Mouse (Mus musculus) embryonic facial prominence, embryonic 12.5 days (tissue): Measurements from ENCODE around the gene Mfsd14a. TPM values are rescaled to one million over a fixed set of nuclear protein-coding genes. Genes with fewer than 3 reads are reported as not detected.
A peak's percentile ranks its signal among the peaks of the same experiment; 100 is the strongest.

Experiments used
- ATAC-seq: fragments of 200-750 bp; cut with Nextera tagmentation; 2 replicates; pipeline ENCODE4 v1.8.0; 2017; ENCODE audit not compliant: insufficient number of reproducible peaks, insufficient read depth, low FRiP score, low TSS enrichment
- H3K27ac ChIP-seq: fragments of 300-500 bp; sonication (generic); 2 replicates; pipeline ENCODE4 v1.5.1; 2016; ENCODE audit warnings: mild to moderate bottlenecking
- H3K27me3 ChIP-seq: fragments of 300-500 bp; sonication (generic); 2 replicates; pipeline ENCODE4 v1.6.1; 2016; ENCODE audit warnings: mild to moderate bottlenecking, moderate library complexity
- H3K36me3 ChIP-seq: fragments of 300-500 bp; sonication (generic); 2 replicates; pipeline ENCODE4 v1.6.1; 2016; ENCODE audit warnings: mild to moderate bottlenecking
- H3K4me1 ChIP-seq: fragments of 300-500 bp; sonication (generic); 2 replicates; pipeline ENCODE4 v1.6.1; 2016
- H3K4me2 ChIP-seq: fragments of 300-500 bp; sonication (generic); replicated peaks from 2 replicates; pipeline ENCODE4 v1.6.1; 2016; ENCODE audit warnings: mild to moderate bottlenecking, moderate library complexity
- H3K4me3 ChIP-seq: fragments of 300-500 bp; sonication (generic); 2 replicates; pipeline ENCODE4 v1.5.1; 2016; ENCODE audit warnings: mild to moderate bottlenecking
- H3K9ac ChIP-seq: fragments of 300-500 bp; sonication (generic); 2 replicates; pipeline ENCODE4 v1.6.1; 2016; ENCODE audit warnings: mild to moderate bottlenecking, moderate library complexity
- H3K9me3 ChIP-seq: fragments of 300-500 bp; sonication (generic); 2 replicates; pipeline ENCODE4 v1.6.1; 2016; ENCODE audit warnings: mild to moderate bottlenecking, moderate library complexity
- WGBS: fragments of 180-500 bp; shearing (Covaris S2); methylation state at CpG from one replicate; pipeline ENCODE4 v1.1.7; 2016; 5-methylcytosine and 5-hydroxymethylcytosine counted together
- polyA plus RNA-seq: library from polyadenylated mRNA; unstranded; fragments of >200 nt; fragmentation: Nextera tagmentation; extraction: Ambion mirVana; gene quantifications from 2 replicates; pipeline ENCODE4 v1.2.1, GENCODE M21; 2016

The Mfsd14a gene
- polyA plus RNA-seq, result 83.7 and 89.3 TPM in 2 replicates

DNA sequence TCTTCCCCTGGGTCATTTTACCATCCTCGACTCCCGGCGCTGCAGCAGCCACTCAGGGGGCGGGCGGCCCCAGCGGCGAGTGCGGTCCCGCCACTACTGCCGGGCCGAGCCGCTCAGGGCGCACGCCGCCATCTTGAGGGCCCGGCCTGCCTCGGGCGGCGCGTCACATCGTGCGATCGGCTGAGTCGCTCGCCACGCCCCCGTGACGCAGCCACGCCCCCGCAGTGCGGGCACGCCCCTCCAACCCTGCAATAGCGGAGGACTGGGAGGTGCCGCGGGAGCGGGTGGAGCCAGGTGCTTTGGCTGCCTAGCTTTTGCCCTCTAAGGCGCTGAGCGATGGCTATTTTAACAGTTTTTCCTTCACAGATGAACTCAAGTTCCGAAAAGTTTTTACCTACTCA is at the start of gene Mfsd14a:
Gene Mfsd14a (minus strand): TSS at position 215 of the 401 bp plus-strand sequence.
- Histone ChIP-seq H3K4me3 (peak within 1 kb of the TSS; percentile 63), H3K4me2 (peak within 1 kb of the TSS; percentile 72), H3K27me3 (no peaks in the 10 kb centered on the region), H3K9me3 (no peaks in the 10 kb centered on the region), H3K4me1 (peaks cover 20% of the 10 kb centered on the region), H3K9ac (peak within 1 kb of the TSS; percentile 89), H3K27ac (peak within 1 kb of the TSS; percentile 87), H3K36me3 (no peaks in the 10 kb centered on the region)
- WGBS, result under 1% methylated on average over 39 of the region's 39 CpGs
- peak; percentile 98 for ATAC-seq

DNA sequence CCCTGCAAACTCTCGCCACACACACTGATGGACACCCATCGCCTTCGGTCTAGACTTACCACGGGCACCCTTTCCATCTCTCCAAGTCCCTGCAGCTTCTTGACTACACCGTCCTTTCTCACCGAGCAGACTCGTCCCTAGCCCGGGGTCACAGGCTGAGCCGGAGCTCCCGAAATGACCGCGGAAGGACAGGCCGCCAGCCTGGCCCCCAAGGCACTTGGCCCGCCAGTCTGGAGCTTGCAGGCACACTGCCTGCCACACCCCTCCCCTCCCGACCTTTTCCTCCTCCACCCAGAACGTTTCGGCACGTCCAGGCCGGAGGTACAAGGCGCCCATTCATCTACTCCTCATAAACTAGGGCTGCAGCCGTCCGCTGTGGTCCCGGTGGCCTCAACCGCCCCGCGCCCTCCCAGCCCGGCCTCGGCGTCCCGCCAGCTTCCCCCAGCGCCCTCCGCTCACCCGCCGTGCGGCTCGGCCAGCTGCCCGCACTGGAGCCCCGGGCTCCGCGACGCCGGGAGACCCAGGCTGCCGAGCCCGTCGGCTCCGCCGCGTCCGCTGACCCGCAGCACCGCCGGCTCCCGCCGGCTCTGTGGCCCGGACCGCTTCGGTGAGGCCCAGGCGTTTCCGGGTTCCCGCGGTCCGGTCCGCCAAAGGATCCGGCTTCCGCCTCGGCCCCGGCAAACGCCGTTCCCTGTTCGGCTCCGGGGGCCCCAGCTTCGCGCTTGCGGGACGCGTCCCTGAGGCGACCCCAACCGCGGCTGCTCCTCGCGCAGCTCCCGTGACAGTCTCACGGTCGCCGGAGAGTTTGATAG is 49.4 kb upstream of the Mfsd14a start:
- peaks cover 8% of the 10 kb centered on the region for H3K4me1 ChIP-seq
- H3K27me3 ChIP-seq, result no peaks in the 10 kb centered on the region
- WGBS, result under 1% methylated on average over 85 of the region's 85 CpGs
- peak overlapping the region; percentile 73 for H3K4me2 ChIP-seq
- H3K27ac ChIP-seq, result peak overlapping the region; percentile 17; the same call in 1 of the 2 replicates
- peak; percentile 79 for ATAC-seq
- H3K36me3 ChIP-seq, result no peaks in the 10 kb centered on the region
- peak overlapping the region; percentile 96 for H3K4me3 ChIP-seq
- no peaks in the 10 kb centered on the region for H3K9me3 ChIP-seq
- H3K9ac ChIP-seq, result peak overlapping the region; percentile 93

DNA sequence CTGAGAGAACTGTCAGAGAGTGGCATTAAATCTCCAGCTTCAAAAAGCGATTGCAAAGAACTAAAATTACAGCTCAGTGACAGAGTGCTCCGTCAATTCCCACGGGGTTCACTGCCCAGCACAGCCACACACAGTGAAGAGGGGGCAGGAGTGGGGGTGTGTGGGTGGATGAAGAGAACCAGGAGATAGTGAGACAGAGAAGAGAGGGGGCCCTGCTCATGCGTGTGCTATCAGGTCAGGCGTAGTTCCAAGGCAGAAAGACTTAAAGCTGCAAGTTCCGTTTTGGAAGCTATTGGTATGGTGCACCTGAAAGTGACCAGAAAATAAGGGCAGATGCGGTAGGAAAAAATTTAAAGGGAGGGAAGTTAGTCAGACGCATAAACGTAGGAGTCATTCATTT is 48.5 kb upstream of the Mfsd14a start:
- no peaks in the 10 kb centered on the region for H3K36me3 ChIP-seq
- no peaks in the 10 kb centered on the region for H3K27me3 ChIP-seq
- no peak overlapping the region for H3K27ac ChIP-seq
- peaks cover 8% of the 10 kb centered on the region for H3K4me1 ChIP-seq
- H3K4me2 ChIP-seq, result peak overlapping the region; percentile 73
- no peak for ATAC-seq
- H3K9me3 ChIP-seq, result no peaks in the 10 kb centered on the region
- WGBS, result 59% methylated on average over 9 of the region's 9 CpGs
- peak overlapping the region; percentile 96 for H3K4me3 ChIP-seq
- peak overlapping the region; percentile 19; the same call in 1 of the 2 replicates for H3K9ac ChIP-seq

DNA sequence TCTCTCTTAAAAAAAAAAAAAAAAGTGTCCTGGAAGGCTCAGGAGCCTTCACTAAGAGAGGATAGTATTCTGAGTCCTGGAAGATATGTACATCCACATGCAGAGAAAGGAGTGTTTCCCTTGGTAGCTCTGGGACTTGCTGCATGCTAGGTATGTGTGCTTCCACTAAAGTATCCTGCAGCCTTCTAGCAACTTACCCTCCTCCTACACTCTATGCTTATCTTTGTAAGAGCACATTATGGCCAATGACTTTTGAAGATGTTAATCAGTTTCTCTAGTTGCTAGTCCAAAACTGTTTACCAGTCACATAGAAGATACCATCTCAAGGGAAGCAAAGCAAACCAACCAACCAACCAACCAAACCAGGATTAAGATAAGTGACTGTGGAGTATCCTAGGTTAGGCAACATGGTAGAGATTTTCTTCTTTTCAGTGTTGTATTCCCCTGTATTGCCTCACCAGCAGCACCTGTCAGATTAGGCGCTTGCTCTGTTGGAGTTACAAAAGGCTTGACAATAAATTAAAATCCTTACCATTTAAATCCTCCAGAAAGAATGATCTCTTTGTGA is 43.2 kb upstream of the Mfsd14a start:
- Histone ChIP-seq H3K9me3 (no peaks in the 10 kb centered on the region), H3K9ac (no peak overlapping the region), H3K4me3 (no peak overlapping the region), H3K4me2 (no peak overlapping the region), H3K36me3 (no peaks in the 10 kb centered on the region), H3K4me1 (peaks cover under 1% of the 10 kb centered on the region; the same call in 1 of the 2 replicates), H3K27ac (no peak overlapping the region), H3K27me3 (no peaks in the 10 kb centered on the region)
- no peak for ATAC-seq
- 91% methylated on average over 1 of the region's 1 CpGs for WGBS

DNA sequence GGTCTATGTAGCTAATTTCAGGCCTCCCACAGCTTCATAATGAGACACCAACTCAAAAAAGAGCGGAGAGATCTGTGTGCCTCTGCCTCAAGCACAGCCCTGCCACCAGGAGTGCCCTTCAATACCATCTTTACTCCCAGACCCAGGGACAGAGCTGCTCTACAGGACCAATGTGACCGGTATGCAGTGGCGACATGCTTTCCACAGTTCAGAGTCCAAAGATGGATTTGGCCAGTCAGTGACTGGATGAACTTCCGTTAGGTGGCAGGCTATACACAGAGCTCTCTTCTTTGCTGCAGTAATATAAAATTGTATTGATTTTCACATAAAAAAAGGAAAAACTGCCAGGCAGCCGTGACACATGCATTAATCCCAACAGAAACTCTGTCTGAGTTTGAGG is 41.4 kb upstream of the Mfsd14a start:
- H3K9ac ChIP-seq, result no peak overlapping the region
- no peak overlapping the region for H3K4me2 ChIP-seq
- ATAC-seq, result no peak
- no peaks in the 10 kb centered on the region for H3K4me1 ChIP-seq
- no peak overlapping the region for H3K4me3 ChIP-seq
- no peaks in the 10 kb centered on the region for H3K36me3 ChIP-seq
- no peak overlapping the region for H3K27ac ChIP-seq
- H3K27me3 ChIP-seq, result no peaks in the 10 kb centered on the region
- WGBS, result 93% methylated on average over 5 of the region's 5 CpGs
- no peaks in the 10 kb centered on the region for H3K9me3 ChIP-seq

DNA sequence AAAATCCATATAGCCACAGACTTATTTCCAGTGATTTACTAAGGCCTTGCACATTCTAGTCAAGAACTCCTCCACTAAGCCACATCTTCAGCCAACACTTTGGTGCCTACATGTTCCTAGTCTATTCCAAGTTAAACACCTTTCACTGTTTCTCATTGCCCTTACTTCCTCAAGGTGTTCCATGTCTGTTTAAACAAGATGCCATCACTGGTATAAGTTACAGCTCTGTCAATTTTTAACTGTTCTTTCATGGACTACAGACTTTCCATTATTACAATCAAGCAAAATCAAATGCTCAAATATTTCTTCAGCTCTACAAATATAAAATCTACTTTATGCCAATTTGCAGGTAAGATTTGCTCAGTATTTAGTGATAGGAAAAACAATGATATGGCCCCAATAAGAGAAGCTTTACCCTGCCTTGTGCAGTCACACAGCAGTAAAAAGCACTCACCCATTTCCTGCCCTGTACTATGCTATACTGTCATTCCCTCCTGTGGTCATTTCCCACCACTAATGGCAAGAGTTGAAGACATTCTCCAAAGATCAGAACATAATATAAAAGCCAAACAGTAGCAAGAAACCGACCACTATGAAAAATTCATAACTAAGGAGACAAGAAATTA is 40.3 kb upstream of the Mfsd14a start:
- Histone ChIP-seq H3K36me3 (no peaks in the 10 kb centered on the region), H3K4me1 (no peaks in the 10 kb centered on the region), H3K9me3 (no peaks in the 10 kb centered on the region), H3K4me2 (no peak overlapping the region), H3K4me3 (no peak overlapping the region), H3K27ac (no peak overlapping the region), H3K27me3 (no peaks in the 10 kb centered on the region), H3K9ac (no peak overlapping the region)
- WGBS, result 86% methylated on average over 1 of the region's 1 CpGs
- no peak for ATAC-seq

DNA sequence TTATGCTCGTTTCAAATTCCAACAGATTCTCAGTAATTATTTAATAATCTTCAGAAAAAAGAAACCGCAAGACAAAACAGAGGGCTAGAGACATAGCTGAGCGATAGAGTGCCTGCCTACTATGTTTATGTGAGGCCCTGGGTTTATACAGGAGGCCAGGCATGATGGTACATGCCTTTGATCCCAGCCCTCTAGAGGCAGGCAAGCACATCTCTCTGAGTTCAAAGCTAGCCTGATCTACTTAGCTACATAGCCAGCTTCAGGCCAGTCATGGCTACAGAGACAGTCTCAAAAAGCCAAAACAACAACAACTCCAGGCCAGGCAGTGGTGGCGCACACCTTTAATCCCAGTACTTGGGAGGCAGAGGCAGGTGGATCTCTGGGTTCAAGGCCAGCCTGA is 39.1 kb upstream of the Mfsd14a start:
- H3K4me3 ChIP-seq, result no peak overlapping the region
- H3K9me3 ChIP-seq, result no peaks in the 10 kb centered on the region
- no peaks in the 10 kb centered on the region for H3K27me3 ChIP-seq
- no peak overlapping the region for H3K4me2 ChIP-seq
- WGBS, result 95% methylated on average over 4 of the region's 4 CpGs
- H3K4me1 ChIP-seq, result no peaks in the 10 kb centered on the region
- no peaks in the 10 kb centered on the region for H3K36me3 ChIP-seq
- no peak overlapping the region for H3K27ac ChIP-seq
- no peak overlapping the region for H3K9ac ChIP-seq
- ATAC-seq, result no peak

DNA sequence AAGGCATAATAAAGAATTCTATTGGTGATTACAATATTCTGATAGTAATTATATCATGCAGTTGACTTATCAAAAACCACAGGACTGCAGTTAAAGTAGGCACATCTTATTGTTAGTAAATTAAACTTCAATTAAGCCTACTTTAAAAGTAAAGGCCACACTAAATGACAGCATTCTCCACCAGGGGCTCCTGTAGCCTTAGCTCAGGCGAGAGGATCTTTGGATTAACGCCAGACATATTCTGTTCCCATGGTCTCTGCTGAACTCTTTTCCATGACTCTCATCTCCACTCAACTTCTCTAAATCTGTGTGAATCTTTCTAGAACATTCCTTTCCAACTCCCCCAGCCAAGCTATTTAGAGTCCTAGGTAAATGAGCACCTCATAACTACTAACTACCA is 36.3 kb upstream of the Mfsd14a start:
- WGBS, result 70% methylated on average over 2 of the region's 2 CpGs
- no peak overlapping the region for H3K9ac ChIP-seq
- ATAC-seq, result no peak
- H3K27me3 ChIP-seq, result no peaks in the 10 kb centered on the region
- H3K4me3 ChIP-seq, result no peak overlapping the region
- H3K9me3 ChIP-seq, result no peaks in the 10 kb centered on the region
- no peaks in the 10 kb centered on the region for H3K4me1 ChIP-seq
- H3K36me3 ChIP-seq, result no peaks in the 10 kb centered on the region
- H3K4me2 ChIP-seq, result no peak overlapping the region
- H3K27ac ChIP-seq, result no peak overlapping the region

DNA sequence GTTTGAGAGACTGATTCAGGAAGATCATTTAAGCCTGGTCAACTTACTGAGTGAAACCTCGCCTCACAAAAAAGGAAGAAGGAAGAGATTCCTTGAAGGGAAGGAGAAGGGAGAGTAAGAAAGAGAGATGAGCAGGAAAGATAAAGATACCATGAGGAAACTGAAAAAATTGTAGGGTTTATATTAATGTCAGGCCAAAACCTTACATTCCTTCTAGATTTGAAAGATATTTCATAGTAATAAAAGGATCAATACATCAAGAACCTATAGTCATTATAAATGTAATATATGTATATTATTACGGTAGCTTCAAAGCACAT is 33.1 kb upstream of the Mfsd14a start:
- Histone ChIP-seq H3K9ac (no peak overlapping the region), H3K27me3 (no peaks in the 10 kb centered on the region), H3K9me3 (no peaks in the 10 kb centered on the region), H3K4me1 (no peaks in the 10 kb centered on the region), H3K36me3 (peaks cover 7% of the 10 kb centered on the region), H3K4me3 (no peak overlapping the region), H3K4me2 (no peak overlapping the region), H3K27ac (no peak overlapping the region)
- WGBS, result 80% methylated on average over 2 of the region's 2 CpGs
- ATAC-seq, result no peak

DNA sequence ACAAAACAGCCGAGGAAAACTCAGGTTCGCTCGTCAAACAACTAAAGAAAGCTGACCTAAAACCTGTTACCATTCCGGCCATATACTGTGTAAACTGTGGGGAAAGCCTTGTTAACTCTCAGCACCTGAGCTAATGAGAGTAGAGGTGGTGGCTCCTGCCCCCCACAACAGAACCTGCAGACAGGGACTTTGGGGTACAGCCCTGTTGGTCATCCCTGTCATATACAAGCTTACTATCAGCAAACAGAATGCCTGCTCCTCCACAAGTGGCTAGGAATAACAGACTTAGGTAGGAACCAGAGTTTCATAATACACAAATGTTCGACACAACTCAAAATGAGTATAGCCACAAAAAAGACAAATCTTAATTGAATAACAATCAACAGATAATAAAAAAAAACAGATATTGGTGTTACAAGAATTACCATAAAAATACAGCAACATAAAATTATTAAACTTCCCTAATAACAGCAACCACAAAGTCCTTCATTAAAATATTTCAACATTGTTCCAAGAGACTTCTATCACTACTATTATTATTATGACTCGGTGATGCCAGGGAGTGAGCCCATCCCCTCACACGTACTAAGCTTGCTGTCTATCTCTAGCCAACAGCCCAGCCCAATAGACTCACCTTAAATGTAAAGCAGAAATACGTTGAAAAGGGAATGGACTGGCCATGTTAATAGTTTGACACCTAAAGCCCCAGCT is 32.6 kb upstream of the Mfsd14a start:
- Histone ChIP-seq H3K4me1 (no peaks in the 10 kb centered on the region), H3K9ac (no peak overlapping the region), H3K27me3 (no peaks in the 10 kb centered on the region), H3K4me3 (no peak overlapping the region), H3K27ac (no peak overlapping the region), H3K9me3 (no peaks in the 10 kb centered on the region), H3K36me3 (peaks cover 7% of the 10 kb centered on the region), H3K4me2 (no peak overlapping the region)
- no peak for ATAC-seq
- 86% methylated on average over 8 of the region's 8 CpGs for WGBS

DNA sequence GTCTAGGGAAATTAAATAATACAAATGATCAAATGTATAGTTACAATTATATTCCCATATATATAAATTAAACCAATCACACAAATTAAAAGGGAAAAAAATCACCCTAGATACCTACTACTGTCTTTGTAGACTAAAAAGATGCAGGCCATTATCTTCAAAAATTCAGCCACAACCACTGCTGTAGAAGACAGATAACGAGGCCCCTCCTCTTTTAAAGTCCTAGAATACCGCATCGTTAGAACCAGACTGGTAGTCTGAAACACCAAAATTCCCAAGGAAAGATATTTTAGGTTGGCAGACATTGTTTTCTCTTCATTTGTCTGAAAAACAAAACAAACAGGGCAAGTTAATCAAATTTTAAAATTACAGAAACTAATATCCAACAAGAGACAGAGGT is 31.8 kb upstream of the Mfsd14a start:
- Histone ChIP-seq H3K4me2 (no peak overlapping the region), H3K9ac (no peak overlapping the region), H3K4me3 (no peak overlapping the region), H3K36me3 (peaks cover 7% of the 10 kb centered on the region), H3K27me3 (no peaks in the 10 kb centered on the region), H3K27ac (no peak overlapping the region), H3K9me3 (no peaks in the 10 kb centered on the region), H3K4me1 (no peaks in the 10 kb centered on the region)
- WGBS, result 89% methylated on average over 3 of the region's 3 CpGs
- ATAC-seq, result no peak
